Mouse (Mus musculus) T-cell, adult 66 days (primary cell): ENCODE results near the gene Hmgb2. TPM values are rescaled to one million over a fixed set of nuclear protein-coding genes. Genes with fewer than 3 reads are reported as not detected.

Source experiments
- total RNA-seq, 2 experiments: library from RNA; stranded (reverse); gene quantifications; 3 replicates in 1 of 2; 4 replicates in 1 of 2; pipeline ENCODE4 v1.2.4; 2023

Hmgb2 gene
- 100 to 1,000 TPM; 163 to 257 TPM for total RNA-seq

DNA sequence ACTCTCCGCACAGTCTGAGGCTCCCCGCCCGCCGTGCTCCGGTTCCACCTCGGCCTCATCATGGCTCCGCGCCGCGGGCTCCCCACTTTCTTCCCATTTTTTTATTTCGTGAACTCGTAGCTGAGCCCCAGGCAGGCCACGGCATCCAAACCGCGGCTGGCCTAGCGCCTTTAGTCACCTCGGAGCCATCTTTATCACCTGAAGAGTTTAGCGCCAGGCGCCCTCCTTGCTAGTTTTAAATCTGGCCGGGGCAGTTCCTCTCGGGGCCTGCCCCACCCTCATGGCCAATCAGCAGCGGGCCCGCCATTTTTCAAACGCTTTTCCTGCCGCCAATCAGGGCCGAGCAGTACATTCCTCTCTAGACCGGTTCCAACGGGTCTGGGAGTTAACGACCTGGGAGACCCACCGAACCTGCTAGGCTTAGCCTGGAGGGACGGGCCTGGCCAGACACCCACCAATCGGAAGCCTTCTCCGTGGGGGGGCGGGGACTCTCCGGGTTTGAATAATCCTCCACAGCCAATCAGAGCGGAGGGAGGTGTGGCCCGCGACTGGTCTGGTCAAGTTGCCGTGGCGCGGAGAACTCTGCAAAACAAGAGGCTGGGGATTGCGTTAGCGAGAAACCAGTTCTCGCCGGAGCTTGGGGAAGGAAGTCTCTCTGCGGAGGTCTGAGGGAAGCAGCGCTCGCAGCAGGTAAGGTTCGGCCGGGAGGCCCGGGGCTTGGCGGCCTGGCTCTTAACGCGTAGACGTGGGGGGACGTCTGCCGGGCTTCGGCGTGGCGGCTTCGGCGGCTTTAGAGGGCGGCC lies at the start of gene Hmgb2:
Hmgb2 (plus strand) TSS at position 592 of the 803 bp plus-strand sequence.

DNA sequence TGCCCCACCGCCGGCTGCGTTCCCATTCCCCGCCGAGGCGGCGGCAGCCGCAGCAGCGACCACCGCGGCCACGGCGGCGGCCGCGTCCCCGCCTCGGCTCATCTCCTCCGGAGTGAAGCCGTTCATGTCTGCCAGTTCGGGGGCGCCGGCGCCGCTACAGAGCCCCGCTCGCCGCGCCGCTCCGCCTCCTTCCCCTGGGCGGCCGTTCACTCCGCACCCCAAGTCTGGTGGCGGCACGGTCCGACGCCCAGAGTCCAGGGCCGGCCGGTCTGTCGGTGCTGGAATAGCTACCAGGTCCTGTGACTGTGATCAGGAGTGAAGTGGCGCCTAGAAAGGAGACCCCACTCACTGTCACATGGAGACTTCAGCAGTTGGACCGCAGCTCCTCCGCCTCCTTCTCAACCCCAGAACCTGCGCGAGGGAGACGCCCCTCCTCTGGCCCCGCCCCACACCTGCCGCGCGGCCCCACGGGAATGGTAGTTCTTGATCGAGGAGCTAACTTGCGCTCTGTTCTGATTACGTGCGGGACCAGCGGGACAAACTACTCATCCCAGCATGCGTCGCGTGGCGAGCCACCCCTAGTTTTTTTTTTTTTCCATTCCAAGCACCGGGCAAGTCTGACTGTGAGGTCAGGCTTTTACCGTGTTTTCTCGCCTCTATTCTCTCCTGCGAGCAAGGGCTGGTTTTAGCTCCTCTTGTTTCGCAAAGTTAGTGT lies 24.1 kb upstream of the Hmgb2 start, which contains the start of gene Sap30:
Sap30 (minus strand) TSS at position 420 of the 715 bp plus-strand sequence.

Other genes with a start within 250 kb of the Hmgb2 start
- gene Hand2, start 190.9 kb upstream of the Hmgb2 start, total RNA-seq = not detected
- not detected for gene Scrg1, start 56.0 kb upstream of the Hmgb2 start, total RNA-seq
- 1 to 10 TPM; 6.4 to 8.1 TPM for gene Sap30, start 24.0 kb upstream of the Hmgb2 start, total RNA-seq
- 10 to 100 TPM; 42.7 to 43.5 TPM for gene Galnt7, start 141.1 kb downstream of the Hmgb2 start, total RNA-seq